Mouse (Mus musculus): ENCODE results near the gene Paqr9.

- TF ChIP-seq CTCF (IDR thresholded peaks at IDR 0.05; ENCODE audit: low read depth) (no peak), EP300 (IDR thresholded peaks at IDR 0.05; ENCODE audit: low read depth) (no peak)
Measured at GRCm38 (mm10) chr9:95615961-95616360, 56.5 kb downstream of the Paqr9 start.
